Mouse (Mus musculus) liver, embryonic 16.5 days (tissue): ENCODE data around the gene Lmo2. TPM values are rescaled to one million over a fixed set of nuclear protein-coding genes. Genes with fewer than 3 reads are reported as not detected.

Source experiments
- ATAC-seq: fragments of 200-750 bp; cut with Nextera tagmentation; 2 replicates; pipeline ENCODE4 v1.8.0; 2017; ENCODE audit warnings: low read depth, mild to moderate bottlenecking, moderate number of reproducible peaks, moderate library complexity
- H3K27ac ChIP-seq: fragments of 300-500 bp; sonication (generic); 2 replicates; pipeline ENCODE4 v1.5.1; 2014; ENCODE audit warnings: mild to moderate bottlenecking, low read length
- H3K27me3 ChIP-seq: fragments of 300-500 bp; sonication (generic); 2 replicates; pipeline ENCODE4 v1.6.1; 2014; ENCODE audit warnings: low read depth, low read length, mixed read lengths; ENCODE audit not compliant: control insufficient read depth, insufficient read depth
- H3K36me3 ChIP-seq: fragments of 300-500 bp; sonication (generic); 2 replicates; pipeline ENCODE4 v1.6.1; 2014; ENCODE audit warnings: mild to moderate bottlenecking; ENCODE audit not compliant: control insufficient read depth, insufficient read depth
- H3K4me1 ChIP-seq: fragments of 300-500 bp; sonication (generic); 2 replicates; pipeline ENCODE4 v1.6.1; 2014; ENCODE audit warnings: low read depth, low read length, mixed read lengths; ENCODE audit not compliant: control insufficient read depth
- H3K4me2 ChIP-seq: fragments of 300-500 bp; sonication (generic); 2 replicates; pipeline ENCODE4 v1.6.1; 2014; ENCODE audit warnings: low read depth, low read length, mixed read lengths
- H3K4me3 ChIP-seq: fragments of 300-500 bp; sonication (generic); 2 replicates; pipeline ENCODE4 v1.5.1; 2014; ENCODE audit warnings: low read depth, mild to moderate bottlenecking, low read length
- H3K9ac ChIP-seq: fragments of 300-500 bp; sonication (generic); 2 replicates; pipeline ENCODE4 v1.6.1; 2014; ENCODE audit warnings: low read depth, low read length
- H3K9me3 ChIP-seq: fragments of 300-500 bp; sonication (generic); replicated peaks from 2 replicates; pipeline ENCODE4 v1.6.1; 2016; ENCODE audit warnings: low read length; ENCODE audit not compliant: control insufficient read depth
- WGBS: fragments of 180-500 bp; shearing (Covaris S2); extraction: QIAGEN DNeasy Blood & Tissue Kit; methylation state at CpG from one replicate; pipeline ENCODE4 v1.1.7; 2014; ENCODE audit not compliant: insufficient replicate concordance; 5-methylcytosine and 5-hydroxymethylcytosine counted together
- polyA plus RNA-seq: library from polyadenylated mRNA; unstranded; fragments of >200 nt; fragmentation: Nextera tagmentation; extraction: Ambion mirVana; gene quantifications from 2 replicates; pipeline ENCODE4 v1.2.1, GENCODE M21; 2015

Lmo2 gene
- polyA plus RNA-seq, 1 experiment from 2014 or later = 126 TPM

GRCm38 (mm10) chr2:103935691-103936435 is 21.9 kb upstream of the Lmo2 start:
- no peaks in the 10 kb centered on the region for H3K36me3 ChIP-seq
- no peak for ATAC-seq
- no peak overlapping the region for H3K4me2 ChIP-seq
- no peak overlapping the region for H3K9ac ChIP-seq
- WGBS = 61% methylated on average over 10 of the region's 10 CpGs
- H3K27ac ChIP-seq = no peak overlapping the region
- no peaks in the 10 kb centered on the region for H3K9me3 ChIP-seq
- no peaks in the 10 kb centered on the region for H3K27me3 ChIP-seq
- H3K4me1 ChIP-seq = peaks cover 21% of the 10 kb centered on the region
- no peak overlapping the region for H3K4me3 ChIP-seq

- no peaks in the 10 kb centered on the region for H3K27me3 ChIP-seq
- no peak overlapping the region for H3K27ac ChIP-seq
- no peak overlapping the region for H3K4me3 ChIP-seq
- H3K4me2 ChIP-seq = no peak overlapping the region
- no peaks in the 10 kb centered on the region for H3K9me3 ChIP-seq
- H3K36me3 ChIP-seq = no peaks in the 10 kb centered on the region
- 79% methylated on average over 2 of the region's 2 CpGs for WGBS
- no peak overlapping the region for H3K9ac ChIP-seq
- ATAC-seq = no peak
- peaks cover 17% of the 10 kb centered on the region for H3K4me1 ChIP-seq
These were observed 21.1 kb upstream of the Lmo2 start for GRCm38 (mm10) chr2:103936666-103937065.

GRCm38 (mm10) chr2:103937670-103938069 is 20.1 kb upstream of the Lmo2 start:
- no peak overlapping the region for H3K4me3 ChIP-seq
- H3K4me1 ChIP-seq = peaks cover 7% of the 10 kb centered on the region
- no peak for ATAC-seq
- 74% methylated on average over 2 of the region's 2 CpGs for whole genome bisulfite sequencing
- no peaks in the 10 kb centered on the region for H3K9me3 ChIP-seq
- H3K36me3 ChIP-seq = no peaks in the 10 kb centered on the region
- no peak overlapping the region for H3K27ac ChIP-seq
- H3K4me2 ChIP-seq = no peak overlapping the region
- no peaks in the 10 kb centered on the region for H3K27me3 ChIP-seq
- H3K9ac ChIP-seq = no peak overlapping the region

GRCm38 (mm10) chr2:103938573-103938972 is 19.2 kb upstream of the Lmo2 start:
- H3K4me2 ChIP-seq = no peak overlapping the region
- no peak overlapping the region for H3K27ac ChIP-seq
- WGBS = 57% methylated on average over 1 of the region's 1 CpGs
- no peak overlapping the region for H3K9ac ChIP-seq
- H3K4me1 ChIP-seq = peaks cover 3% of the 10 kb centered on the region; the same call in 1 of the 2 replicates
- H3K4me3 ChIP-seq = no peak overlapping the region
- ATAC-seq = 0 out of 2 replicates have a peak, but pooled peaks have one; percentile 13
- no peaks in the 10 kb centered on the region for H3K9me3 ChIP-seq
- no peaks in the 10 kb centered on the region for H3K36me3 ChIP-seq
- no peaks in the 10 kb centered on the region for H3K27me3 ChIP-seq

- Histone ChIP-seq H3K9ac (no peak overlapping the region), H3K27me3 (no peaks in the 10 kb centered on the region), H3K36me3 (no peaks in the 10 kb centered on the region), H3K4me3 (no peak overlapping the region), H3K4me1 (peaks cover 3% of the 10 kb centered on the region; the same call in 1 of the 2 replicates), H3K4me2 (no peak overlapping the region), H3K27ac (no peak overlapping the region), H3K9me3 (no peaks in the 10 kb centered on the region)
- ATAC-seq = no peak
These were observed 18.8 kb upstream of the Lmo2 start for GRCm38 (mm10) chr2:103939003-103939402.

GRCm38 (mm10) chr2:103941085-103941484 is 16.7 kb upstream of the Lmo2 start:
- 71% methylated on average over 3 of the region's 3 CpGs for WGBS
- Histone ChIP-seq H3K36me3 (no peaks in the 10 kb centered on the region), H3K27me3 (no peaks in the 10 kb centered on the region), H3K4me2 (no peak overlapping the region), H3K9ac (no peak overlapping the region), H3K9me3 (no peaks in the 10 kb centered on the region), H3K4me3 (no peak overlapping the region), H3K4me1 (peaks cover 11% of the 10 kb centered on the region), H3K27ac (no peak overlapping the region)
- ATAC-seq = no peak

- peaks cover 13% of the 10 kb centered on the region for H3K4me1 ChIP-seq
- H3K4me2 ChIP-seq = no peak overlapping the region
- H3K9ac ChIP-seq = no peak overlapping the region
- H3K27ac ChIP-seq = peak overlapping the region; percentile 18; the same call in 1 of the 2 replicates
- 30% methylated on average over 2 of the region's 2 CpGs for WGBS
- H3K27me3 ChIP-seq = no peaks in the 10 kb centered on the region
- no peak overlapping the region for H3K4me3 ChIP-seq
- no peak for ATAC-seq
- H3K9me3 ChIP-seq = no peaks in the 10 kb centered on the region
- no peaks in the 10 kb centered on the region for H3K36me3 ChIP-seq
These were observed 12.9 kb upstream of the Lmo2 start for GRCm38 (mm10) chr2:103944859-103945258.

- H3K4me3 ChIP-seq = no peak overlapping the region
- ATAC-seq = peak; percentile 37
- H3K27ac ChIP-seq = peak overlapping the region; percentile 65
These were observed 12.2 kb upstream of the Lmo2 start for GRCm38 (mm10) chr2:103945571-103946092.

GRCm38 (mm10) chr2:103946892-103947291 is 10.9 kb upstream of the Lmo2 start:
- Histone ChIP-seq H3K9me3 (no peaks in the 10 kb centered on the region), H3K4me2 (no peak overlapping the region), H3K4me1 (peaks cover 13% of the 10 kb centered on the region), H3K4me3 (no peak overlapping the region), H3K36me3 (no peaks in the 10 kb centered on the region), H3K9ac (no peak overlapping the region), H3K27me3 (no peaks in the 10 kb centered on the region), H3K27ac (no peak overlapping the region; the same call in 1 of the 2 replicates)
- WGBS = 39% methylated on average over 8 of the region's 8 CpGs
- ATAC-seq = peak; percentile 16; the same call in 1 of the 2 replicates

More at GRCm38 (mm10) chr2:103945571-103946092, 12.2 kb upstream of the Lmo2 start:
- Histone ChIP-seq H3K9ac (no peak overlapping the region; the same call in 1 of the 2 replicates), H3K36me3 (no peaks in the 10 kb centered on the region), H3K9me3 (no peaks in the 10 kb centered on the region), H3K4me2 (peak overlapping the region; percentile 37), H3K4me1 (peaks cover 13% of the 10 kb centered on the region), H3K27me3 (no peaks in the 10 kb centered on the region)
- WGBS = 20% methylated on average over 5 of the region's 5 CpGs
